Mouse (Mus musculus) ES-Bruce4 (cell line): ENCODE measurements around the gene Gpr55.

Experiments used
- CTCF ChIP-seq: IDR thresholded peaks from one replicate; pipeline ENCODE4 v1.8.1; 2011; ENCODE audit warnings: low read depth, low read length
- EP300 ChIP-seq: IDR thresholded peaks from 2 replicates; pipeline ENCODE4 v1.6.1; 2011; ENCODE audit warnings: low read depth, low read length; ENCODE audit not compliant: insufficient read depth

DNA sequence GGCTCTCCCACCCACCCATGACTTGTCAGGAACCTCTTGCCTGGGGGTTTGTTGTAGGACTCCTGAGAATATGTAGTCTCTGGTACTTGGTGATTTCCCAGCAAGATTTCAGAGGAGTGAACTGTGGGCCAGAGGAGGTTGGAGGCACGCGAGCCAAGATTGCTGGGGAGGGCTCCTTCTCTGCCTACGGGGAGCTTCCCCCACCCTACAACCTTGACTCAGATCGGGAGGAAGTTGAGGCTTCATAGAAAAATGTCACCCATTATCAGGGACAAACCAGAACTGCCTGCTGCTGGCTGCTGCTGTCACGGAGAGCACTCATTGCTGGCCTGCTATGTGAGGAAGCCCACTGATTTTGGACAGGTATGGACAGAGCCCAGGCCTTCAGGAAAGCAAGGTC lies 3.5 kb downstream of the Gpr55 start:
- no peak for TF ChIP-seq CTCF
- no peak for TF ChIP-seq EP300
